Mouse (Mus musculus): ENCODE measurements at regions not wholly inside any gene's neighbourhood (a gene's known extent, or its start where the extent isn't known, plus 50 kb on each side); places are given as distances from the start of the nearest gene placed in this dataset.

DNA sequence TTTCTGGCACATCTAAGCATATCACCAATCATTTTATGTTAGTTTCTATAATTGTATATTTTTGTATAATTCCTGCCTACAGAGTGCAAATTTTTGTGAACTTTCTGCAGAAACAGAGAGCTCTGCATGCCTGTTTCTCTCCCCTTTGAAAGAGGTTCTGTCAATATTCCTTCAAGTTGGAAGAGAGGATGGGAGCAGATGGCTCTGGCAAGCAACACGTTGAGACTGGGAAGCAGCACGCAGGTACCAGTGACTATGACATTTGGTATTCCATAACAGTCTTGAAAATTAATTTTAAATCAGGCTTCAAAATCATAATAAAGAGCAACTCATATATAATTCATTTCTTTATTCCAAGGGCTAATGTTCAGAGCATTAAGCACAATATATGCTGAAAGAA lies 795.7 kb upstream of the Adgrl2 start:
- TF ChIP-seq BHLHE40 (IDR thresholded peaks at IDR 0.05; ENCODE audit: low read depth, low read length) (no peak), EP300 (IDR thresholded peaks at IDR 0.05; ENCODE audit: low read length) (no peak), USF1 (IDR thresholded peaks at IDR 0.05; ENCODE audit: low read depth, low read length) (no peak), SMC3 (IDR thresholded peaks at IDR 0.05; ENCODE audit: low read depth, low read length) (no peak), CTCF (conservative IDR thresholded peaks at IDR 0.05 in 1 of 2, IDR thresholded peaks at IDR 0.05 in 1 of 2; ENCODE audit: low read depth in 2 of 2, low read length in 2 of 2) (no peak), HCFC1 (IDR thresholded peaks at IDR 0.05; ENCODE audit: low read depth, low read length) (no peak), USF2 (conservative IDR thresholded peaks at IDR 0.05; ENCODE audit: low read depth, low read length) (no peak), MEF2A (IDR thresholded peaks at IDR 0.05; ENCODE audit: borderline replicate concordance, low read depth, low read length) (no peak), PAX5 (IDR thresholded peaks at IDR 0.05; ENCODE audit: low read length) (no peak), ZMIZ1 (IDR thresholded peaks at IDR 0.05; ENCODE audit: low read depth, low read length) (no peak), POLR2A (IDR thresholded peaks at IDR 0.05; ENCODE audit: low read depth, low read length) (no peak)
